Mouse (Mus musculus) common myeloid progenitor, adult 5-6 weeks (primary cell): ENCODE results near the gene Psmd8. TPM values are rescaled to one million over a fixed set of nuclear protein-coding genes. Genes with fewer than 3 reads are reported as not detected.
A peak's percentile ranks its signal among the peaks of the same experiment; 100 is the strongest.
"Not testable (repeated sequence)": the region's sequence is repeated elsewhere in the genome, so short reads cannot be mapped to it uniquely, and the experiment has no call there.

Source experiments
- ATAC-seq: replicated peaks from 2 replicates; pipeline ENCODE4 v1.8.0; 2016; ENCODE audit warnings: low read depth, mild to moderate bottlenecking, moderate TSS enrichment, inconsistent platforms; ENCODE audit not compliant: poor library complexity, severe bottlenecking
- total RNA-seq: library from RNA; stranded (forward); fragments of 200-1000, 187-1606 nt; gene quantifications from 2 replicates; pipeline ENCODE4 v1.2.3, GENCODE M21; 2017

The Psmd8 gene
- total RNA-seq, 1 experiment from 2014 or later = 130 TPM

DNA sequence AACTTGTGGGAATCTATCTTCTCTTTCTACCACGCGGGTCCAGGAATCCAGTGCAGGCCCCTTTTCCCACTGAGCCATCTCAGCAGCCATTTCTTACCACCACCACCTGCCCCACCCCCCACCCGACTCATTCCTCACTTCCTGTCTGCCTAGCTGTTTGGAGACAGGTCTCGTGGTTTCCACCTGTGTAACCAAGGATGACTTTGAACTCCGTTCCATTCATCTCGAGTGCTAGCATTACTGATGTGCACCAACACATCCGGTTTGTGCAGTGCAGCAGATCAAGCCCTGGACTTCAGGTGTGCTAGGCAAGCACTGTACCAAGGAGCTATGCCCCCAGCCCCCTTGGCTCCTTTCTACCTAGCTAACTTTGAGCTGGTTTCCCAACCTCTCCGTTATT is 39.1 kb downstream of the Psmd8 start:
- no peak for ATAC-seq

DNA sequence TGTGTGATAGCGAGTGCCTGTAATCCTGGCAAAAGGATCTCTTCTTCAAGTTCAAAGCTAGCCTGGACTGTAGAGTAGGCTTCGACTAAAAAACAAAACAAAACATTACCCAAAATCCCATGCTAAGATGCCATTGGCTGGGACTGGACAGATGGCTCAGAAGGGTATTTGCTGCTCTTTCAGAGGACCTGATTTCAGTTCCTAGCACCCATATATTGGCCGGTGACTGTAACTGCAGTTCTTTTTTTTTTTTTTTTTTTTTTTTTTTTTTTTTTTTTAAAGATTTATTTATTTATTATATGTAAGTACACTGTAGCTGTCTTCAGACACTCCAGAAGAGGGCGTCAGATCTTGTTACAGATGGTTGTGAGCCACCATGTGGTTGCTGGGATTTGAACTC is 41.3 kb downstream of the Psmd8 start:
- not testable (repeated sequence) for ATAC-seq

DNA sequence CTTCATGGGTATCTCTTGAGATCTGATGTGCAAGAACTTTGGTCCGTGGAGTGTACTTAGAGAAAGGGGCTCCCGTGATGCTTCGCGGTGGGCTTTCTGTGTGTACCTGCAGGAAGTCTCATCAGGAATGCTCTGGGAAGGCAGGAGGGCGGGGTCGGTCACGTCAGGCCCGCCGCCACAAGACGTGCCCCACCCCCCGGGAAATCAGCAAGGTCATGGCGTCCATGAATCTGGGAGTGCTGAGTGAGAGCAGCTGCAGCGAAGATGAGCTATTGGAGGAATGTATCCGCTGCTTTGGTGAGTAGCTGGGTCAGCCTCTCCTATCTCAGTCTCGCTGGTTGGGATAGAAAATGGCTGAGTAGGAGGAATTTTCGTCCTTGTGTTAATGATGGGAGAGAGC is 43.1 kb downstream of the Psmd8 start:
- ATAC-seq = no peak

DNA sequence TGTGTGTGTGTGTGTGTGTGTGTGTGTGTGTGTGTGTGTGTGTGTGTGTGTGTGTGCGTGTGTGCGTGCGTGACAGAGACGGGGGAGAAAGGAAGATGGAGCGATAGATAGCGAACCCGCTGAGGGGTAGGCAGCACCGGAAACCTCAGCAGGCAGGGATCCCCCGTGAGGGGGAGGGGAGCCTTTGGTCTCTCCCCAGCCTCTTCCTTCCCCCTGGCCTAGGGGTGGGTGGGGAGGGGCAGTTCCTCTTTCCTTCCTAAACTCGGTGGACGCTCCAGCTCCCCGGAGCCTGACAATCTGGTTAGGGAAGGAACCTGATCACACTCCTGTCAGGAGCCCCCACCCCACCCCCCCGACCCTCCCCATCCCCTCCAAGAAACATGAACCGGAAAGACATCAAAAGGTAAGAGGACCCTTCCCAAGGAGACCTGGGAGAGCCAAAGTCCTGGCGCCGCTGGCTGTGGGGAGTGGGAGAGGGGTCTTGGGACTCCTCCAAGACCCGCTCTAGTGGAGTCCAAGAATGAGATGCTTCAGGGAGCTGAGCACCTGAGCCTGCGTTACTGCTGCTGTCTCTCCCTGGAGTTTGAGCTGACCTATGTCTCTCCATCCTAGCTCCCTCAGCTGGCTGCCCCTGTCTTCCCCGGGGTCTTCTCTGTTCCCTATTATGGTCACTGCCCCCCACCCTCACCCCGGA is 45.7 kb downstream of the Psmd8 start, which contains the start of gene Rasgrp4:
Gene Rasgrp4, plus strand, starts transcription at position 159 of the 694 bp plus-strand sequence.
- peak; percentile 100 for ATAC-seq

DNA sequence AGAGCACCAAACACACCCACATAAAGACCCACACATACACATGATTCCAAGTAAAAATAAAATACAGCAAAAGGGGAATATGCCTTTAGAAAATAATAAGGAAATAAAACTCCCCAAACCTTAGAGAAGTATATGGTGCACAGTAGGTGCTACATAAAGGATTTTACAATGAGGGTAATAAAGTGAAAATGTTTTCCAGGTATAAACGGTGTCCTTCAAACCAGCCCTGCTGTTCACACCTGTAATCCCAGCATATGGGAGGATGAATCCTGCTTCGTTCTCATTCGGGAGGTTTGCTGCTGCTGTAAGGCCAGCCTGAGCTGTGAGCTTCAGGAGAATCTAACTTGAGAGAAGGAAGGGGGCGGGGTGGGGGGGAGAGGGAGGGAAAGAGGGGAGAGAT is 46.3 kb downstream of the Psmd8 start:
- no peak for ATAC-seq

DNA sequence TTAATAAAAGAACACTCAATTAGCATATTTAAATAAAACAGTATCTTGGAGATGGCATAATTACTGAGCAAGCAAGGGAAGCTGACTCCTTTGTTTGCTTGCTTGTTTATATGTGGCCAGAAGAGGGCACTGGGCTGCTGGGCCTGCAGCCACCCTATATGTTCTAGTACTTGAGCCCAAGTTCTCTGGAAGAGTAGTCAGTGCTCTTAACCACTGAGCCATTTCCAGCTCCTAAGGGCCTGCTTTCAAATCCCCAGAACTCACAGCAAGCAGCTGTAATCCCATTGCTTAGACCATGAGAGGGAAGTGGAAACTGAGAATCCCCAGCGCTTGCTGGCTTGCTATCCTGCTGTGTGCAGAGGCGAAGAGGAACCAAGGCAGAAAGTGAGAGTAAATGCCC is 51.8 kb downstream of the Psmd8 start:
- peak; percentile 55 for ATAC-seq

DNA sequence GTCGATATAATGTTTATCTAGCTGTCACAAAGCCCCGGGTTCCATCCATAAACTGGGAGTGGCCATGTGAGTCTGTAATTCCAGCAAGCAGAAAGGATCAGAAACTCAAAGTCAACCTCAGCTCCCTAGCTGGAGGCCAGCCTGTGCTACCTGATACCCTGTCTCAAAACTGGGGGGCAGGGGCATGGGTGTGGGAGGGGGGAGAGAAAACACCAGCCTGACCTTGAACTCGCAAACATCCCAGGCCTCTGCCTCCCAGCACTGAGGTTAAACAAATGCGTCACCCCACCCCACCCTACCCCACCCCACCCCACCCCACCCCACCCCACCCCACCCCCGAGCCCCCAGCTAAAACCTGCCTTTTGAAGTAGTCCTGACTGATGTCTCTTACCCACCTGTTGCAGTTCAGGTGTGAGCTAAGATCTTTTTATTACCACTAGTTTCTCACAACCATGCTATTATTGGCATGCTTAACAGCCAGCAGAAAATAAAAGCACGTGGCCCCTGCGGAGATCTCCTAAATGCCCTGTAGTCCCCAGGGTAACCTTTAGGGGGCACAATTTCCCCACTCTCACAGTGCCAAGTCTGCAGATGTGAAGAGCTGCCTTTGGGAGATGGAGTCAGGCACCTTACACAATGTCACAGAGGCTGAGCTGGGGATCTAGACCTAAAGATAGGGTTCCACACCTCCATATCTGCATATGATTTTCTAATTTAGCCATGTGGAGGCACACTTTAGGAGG is 54.2 kb downstream of the Psmd8 start:
- peak; percentile 72 for ATAC-seq

DNA sequence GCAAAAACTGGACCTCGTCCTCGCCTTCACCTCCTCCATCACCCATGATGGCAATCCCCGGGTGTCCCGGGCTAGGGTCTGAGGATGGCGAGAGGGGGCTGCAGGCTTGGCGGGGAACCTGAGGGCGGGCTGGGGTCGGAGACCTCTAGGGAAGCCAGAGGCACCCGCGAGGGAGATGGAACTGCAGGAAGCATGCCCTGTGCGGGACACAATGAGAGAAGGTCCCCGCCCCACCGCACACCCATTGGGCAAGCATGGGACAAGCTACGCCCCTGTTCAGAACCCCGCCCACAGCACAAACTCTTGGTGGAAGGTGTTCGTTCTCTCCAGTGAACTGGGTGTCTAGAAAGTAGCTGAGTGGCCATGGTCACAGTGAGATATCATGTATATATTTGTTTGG is 55.5 kb downstream of the Psmd8 start, which contains the start of gene Ryr1:
Gene Ryr1, minus strand, starts transcription at position 210 of the 400 bp plus-strand sequence.
- peak; percentile 91 for ATAC-seq

Other genes starting within 250 kb of the Psmd8 start
- 42.6 and 76.9 TPM in 2 replicates for gene Actn4, start 218.4 kb downstream of the Psmd8 start, total RNA-seq
- gene Eif3k, start 198.8 kb downstream of the Psmd8 start, total RNA-seq = 417 and 491 TPM in 2 replicates
- gene Map4k1, start 198.7 kb downstream of the Psmd8 start, total RNA-seq = 65.8 and 72.9 TPM in 2 replicates
- 0.19 and 2.5 TPM in 2 replicates for gene Ryr1, start 55.5 kb downstream of the Psmd8 start, total RNA-seq
- 0.41 and 0.63 TPM in 2 replicates for gene Rasgrp4, start 45.9 kb downstream of the Psmd8 start, total RNA-seq
- 23.2 and 28.2 TPM in 2 replicates for gene Fam98c, start 24.5 kb downstream of the Psmd8 start, total RNA-seq
- 0.92 and 1.6 TPM in 2 replicates for gene Ggn, start 10.5 kb downstream of the Psmd8 start, total RNA-seq
- 1.2 and 3.8 TPM in 2 replicates for gene Spred3, start 10.3 kb downstream of the Psmd8 start, total RNA-seq
- 0.73 and 1.0 TPM in 2 replicates for gene Catsperg1, start 33.3 kb upstream of the Psmd8 start, total RNA-seq
- gene Kcnk6, start 51.8 kb upstream of the Psmd8 start, total RNA-seq = 1.3 and 1.6 TPM in 2 replicates
- gene Yif1b, start 57.6 kb upstream of the Psmd8 start, total RNA-seq = 29.2 and 31.3 TPM in 2 replicates
- gene 2200002D01Rik, start 67.8 kb upstream of the Psmd8 start, total RNA-seq = 1.8 and 12.1 TPM in 2 replicates
- 25.3 and 28.6 TPM in 2 replicates for gene Spint2, start 101.2 kb upstream of the Psmd8 start, total RNA-seq
- gene Ppp1r14a, start 108.6 kb upstream of the Psmd8 start, total RNA-seq = not detected in 2 replicates
- gene Dpf1, start 123.2 kb upstream of the Psmd8 start, total RNA-seq = 3.2 TPM in 1 of 2 replicates, not detected in the other